ENCODE assay signal across 17 mouse cellular contexts in genomic region chr7:133872701-133873100, GRCm38 (mm10).
"Had no signal": no experiment of that assay in that cellular context is flagged by ENCODE, and none has a peak within 500 bp of the region (broad histone marks: within the 10 kb centered on the region; RNA-seq: fewer than 3 reads in every experiment).

No protein-coding gene starts in this region.

- H3K4me3 ChIP-seq: neural tube, embryonic 12.5 days; neural tube, embryonic 13.5 days; neural tube, embryonic 15.5 days; stomach, embryonic 15.5 days had no signal

- H3K36me3 ChIP-seq: neural tube, embryonic 12.5 days; neural tube, embryonic 13.5 days; neural tube, embryonic 15.5 days; stomach, embryonic 15.5 days had no signal

- H3K4me2 ChIP-seq: neural tube, embryonic 12.5 days; neural tube, embryonic 13.5 days; neural tube, embryonic 15.5 days; stomach, embryonic 15.5 days had no signal

- H3K27me3 ChIP-seq: neural tube, embryonic 12.5 days; neural tube, embryonic 13.5 days; neural tube, embryonic 15.5 days; stomach, embryonic 15.5 days had no signal

- H3K9ac ChIP-seq: neural tube, embryonic 12.5 days; neural tube, embryonic 13.5 days; neural tube, embryonic 15.5 days; stomach, embryonic 15.5 days had no signal

- H3K9me3 ChIP-seq: neural tube, embryonic 12.5 days; neural tube, embryonic 13.5 days; neural tube, embryonic 15.5 days; stomach, embryonic 15.5 days had no signal

- H3K27ac ChIP-seq: neural tube, embryonic 12.5 days; neural tube, embryonic 13.5 days; neural tube, embryonic 15.5 days; stomach, embryonic 15.5 days; stomach, postnatal 0 days had no signal

- DNase-seq: retina, postnatal 1 day; right cerebral cortex, adult 18-20 months; right cerebral cortex, postnatal 14 days; right cerebral cortex, postnatal 25 days; right cerebral cortex, postnatal 4 days; spleen, adult 18-20 months; thymus, adult 18-20 months; thymus, adult 2 months; thymus, postnatal 14 days; thymus, postnatal 25 days; thymus, postnatal 36 days; thymus, postnatal 4 days had no signal

- H3K4me1 ChIP-seq: neural tube, embryonic 12.5 days; neural tube, embryonic 13.5 days; neural tube, embryonic 15.5 days; stomach, embryonic 15.5 days had no signal
